Mouse (Mus musculus): ENCODE data around the gene Acbd7. TPM values are rescaled to one million over a fixed set of nuclear protein-coding genes. Genes with fewer than 3 reads are reported as not detected.

The Acbd7 gene
- polyA plus RNA-seq (2014; fragmentation: Illumina TruSeq; extraction: RNeasy Lipid Tissue Mini Kit (QIAGEN cat#74804); ENCODE audit: low replicate concordance): not detected

GRCm38 (mm10) chr2:3335611-3336301 is at the start of gene Acbd7:
TSS of gene Acbd7 (plus strand) at chr2:3336168.

GRCm38 (mm10) chr2:3332484-3333242 is 3.3 kb upstream of the Acbd7 start, which contains the start of gene Rpp38:
TSS of gene Rpp38 (minus strand) at chr2:3332643.

Other genes starting within 250 kb of the Acbd7 start
- gene Fam171a1, start 221.9 kb upstream of the Acbd7 start, polyA plus RNA-seq (2014; fragmentation: Illumina TruSeq; extraction: RNeasy Lipid Tissue Mini Kit (QIAGEN cat#74804); ENCODE audit: low replicate concordance): 8.1 TPM
- 24.8 TPM for gene Nmt2, start 52.0 kb upstream of the Acbd7 start, polyA plus RNA-seq (2014; fragmentation: Illumina TruSeq; extraction: RNeasy Lipid Tissue Mini Kit (QIAGEN cat#74804); ENCODE audit: low replicate concordance)
- 10.9 TPM for gene Rpp38, start 3.5 kb upstream of the Acbd7 start, polyA plus RNA-seq (2014; fragmentation: Illumina TruSeq; extraction: RNeasy Lipid Tissue Mini Kit (QIAGEN cat#74804); ENCODE audit: low replicate concordance)
- not detected for gene Olah, start 61.0 kb downstream of the Acbd7 start, polyA plus RNA-seq (2014; fragmentation: Illumina TruSeq; extraction: RNeasy Lipid Tissue Mini Kit (QIAGEN cat#74804); ENCODE audit: low replicate concordance)
- gene Meig1, start 86.5 kb downstream of the Acbd7 start, polyA plus RNA-seq (2014; fragmentation: Illumina TruSeq; extraction: RNeasy Lipid Tissue Mini Kit (QIAGEN cat#74804); ENCODE audit: low replicate concordance): not detected
- gene Dclre1c, start 88.0 kb downstream of the Acbd7 start, polyA plus RNA-seq (2014; fragmentation: Illumina TruSeq; extraction: RNeasy Lipid Tissue Mini Kit (QIAGEN cat#74804); ENCODE audit: low replicate concordance): 14.0 TPM
- gene Suv39h2, start 138.9 kb downstream of the Acbd7 start, polyA plus RNA-seq (2014; fragmentation: Illumina TruSeq; extraction: RNeasy Lipid Tissue Mini Kit (QIAGEN cat#74804); ENCODE audit: low replicate concordance): 6.9 TPM
- gene Gm45902, start 176.6 kb downstream of the Acbd7 start, polyA plus RNA-seq (2014; fragmentation: Illumina TruSeq; extraction: RNeasy Lipid Tissue Mini Kit (QIAGEN cat#74804); ENCODE audit: low replicate concordance): 1.8 TPM
- 47.7 TPM for gene Hspa14, start 176.6 kb downstream of the Acbd7 start, polyA plus RNA-seq (2014; fragmentation: Illumina TruSeq; extraction: RNeasy Lipid Tissue Mini Kit (QIAGEN cat#74804); ENCODE audit: low replicate concordance)
- 0.82 TPM for gene Cdnf, start 176.9 kb downstream of the Acbd7 start, polyA plus RNA-seq (2014; fragmentation: Illumina TruSeq; extraction: RNeasy Lipid Tissue Mini Kit (QIAGEN cat#74804); ENCODE audit: low replicate concordance)
- 83.4 TPM for gene Fam107b, start 234.3 kb downstream of the Acbd7 start, polyA plus RNA-seq (2014; fragmentation: Illumina TruSeq; extraction: RNeasy Lipid Tissue Mini Kit (QIAGEN cat#74804); ENCODE audit: low replicate concordance)

All from small intestine, adult 10 weeks (tissue).